Mouse (Mus musculus): Measurements from ENCODE around the gene Tekt1.

- no peak for TF ChIP-seq POLR2A (IDR thresholded peaks at IDR 0.05; ENCODE audit: low read depth, low read length)
- TF ChIP-seq CTCF (IDR thresholded peaks at IDR 0.05; ENCODE audit: extremely low read depth, insufficient read length, insufficient replicate concordance, low read depth, low read length): no peak
Observed at GRCm38 (mm10) chr11:72344486-72344885, 17.8 kb downstream of the Tekt1 start.
